Mouse (Mus musculus) right cerebral cortex, postnatal 25 days (tissue): ENCODE measurements around the gene Gm26965.
"Not testable (repeated sequence)": the region's sequence is repeated elsewhere in the genome, so short reads cannot be mapped to it uniquely, and the experiment has no call there.

Experiments
- DNase-seq: peaks from one replicate; pipeline ENCODE4 v3.0.0; 2022

Gene Gm26965

GRCm38 (mm10) chr13:67525753-67526410 lies at the start of gene Gm26965, which contains the start of gene Zfp87:
Gene Gm26965 (minus strand): TSS chr13:67526151.
Gene Zfp87 (minus strand): TSS chr13:67526177.
- peak; percentile 92 for DNase-seq

- DNase-seq = no peak
Observed at GRCm38 (mm10) chr13:67572591-67573189, 46.7 kb upstream of the Gm26965 start.

GRCm38 (mm10) chr13:67553730-67554129 lies 27.8 kb upstream of the Gm26965 start, which contains the start of gene Zfp748:
Gene Zfp748 (minus strand): TSS chr13:67553830.
- no peak for DNase-seq

GRCm38 (mm10) chr13:67552505-67553346 lies 26.8 kb upstream of the Gm26965 start:
- peak; percentile 89 for DNase-seq

- no peak for DNase-seq
Observed at GRCm38 (mm10) chr13:67545941-67546340, 20.0 kb upstream of the Gm26965 start.

- DNase-seq = no peak
Observed at GRCm38 (mm10) chr13:67527049-67527730, 1.2 kb upstream of the Gm26965 start.

- no peak for DNase-seq
Observed at GRCm38 (mm10) chr13:67500908-67501307, 25.0 kb downstream of the Gm26965 start.

- DNase-seq = peak; percentile 83
Observed at GRCm38 (mm10) chr13:67500084-67500719, 25.7 kb downstream of the Gm26965 start, which contains the start of gene Zfp58. Gene Zfp58 (minus strand): TSS chr13:67500555.

GRCm38 (mm10) chr13:67495631-67496030 lies 30.3 kb downstream of the Gm26965 start:
- DNase-seq = no peak

- no peak for DNase-seq
Observed at GRCm38 (mm10) chr13:67484424-67484811, 41.5 kb downstream of the Gm26965 start.

GRCm38 (mm10) chr13:67483625-67484423 lies 42.1 kb downstream of the Gm26965 start, which contains the start of gene Zfp874b:
Gene Zfp874b (minus strand): TSS chr13:67484258.
- DNase-seq = peak; percentile 86

- no peak for DNase-seq
Observed at GRCm38 (mm10) chr13:67481528-67481927, 44.4 kb downstream of the Gm26965 start.

- no peak for DNase-seq
Observed at GRCm38 (mm10) chr13:67469274-67469673, 56.7 kb downstream of the Gm26965 start.

GRCm38 (mm10) chr13:67463506-67464185 lies 62.3 kb downstream of the Gm26965 start:
- DNase-seq = not testable (repeated sequence)

- DNase-seq = no peak
Observed at GRCm38 (mm10) chr13:67452021-67452309, 74.0 kb downstream of the Gm26965 start.

GRCm38 (mm10) chr13:67451172-67452020 lies 74.6 kb downstream of the Gm26965 start, which contains the start of gene Zfp874a:
Gene Zfp874a (minus strand): TSS chr13:67451624.
- peak; percentile 88 for DNase-seq
